Mouse (Mus musculus): ENCODE measurements around the gene Rho. TPM values are rescaled to one million over a fixed set of nuclear protein-coding genes. Genes with fewer than 3 reads are reported as not detected.

The Rho gene
- total and polyA plus RNA-seq, 3 experiments, result 0.27 TPM; not detected in 2

GRCm38 (mm10) chr6:115930018-115930417 is 1.5 kb upstream of the Rho start:
- H3K27me3 ChIP-seq (ENCODE audit: insufficient read depth, low read length), result peaks cover 3% of the 10 kb centered on the region; the same call in 1 of the 2 replicates
- no peaks in the 10 kb centered on the region for H3K9me3 ChIP-seq (replicated peaks)
- no peak for ATAC-seq (ENCODE audit: extremely low read depth, insufficient number of reproducible peaks, low FRiP score, poor library complexity, severe bottlenecking)
- no peaks in the 10 kb centered on the region for H3K4me1 ChIP-seq (ENCODE audit: insufficient read depth, low read depth, low read length)
- H3K36me3 ChIP-seq (replicated peaks), result no peaks in the 10 kb centered on the region
- TF ChIP-seq GATA1 (IDR thresholded peaks at IDR 0.05; ENCODE audit: borderline replicate concordance, low read length) (no peak), GATA2 (IDR thresholded peaks at IDR 0.05; ENCODE audit: borderline replicate concordance, low read depth, low read length) (no peak), TAL1 (conservative IDR thresholded peaks at IDR 0.05; ENCODE audit: low read depth, low read length) (no peak), CTCF (IDR thresholded peaks at IDR 0.05; ENCODE audit: low read depth, low read length) (no peak), POLR2AphosphoS5 (IDR thresholded peaks at IDR 0.05; ENCODE audit: insufficient replicate concordance, low read depth, low read length) (no peak)
- H3K4me3 ChIP-seq (ENCODE audit: low read depth, low read length), result no peak overlapping the region
- DNase-seq (ENCODE audit: low spot score), result no peak

GRCm38 (mm10) chr6:115932391-115932790 is 843 bp downstream of the Rho start:
- no peaks in the 10 kb centered on the region for H3K9me3 ChIP-seq (replicated peaks)
- no peak overlapping the region for H3K4me3 ChIP-seq (ENCODE audit: low read depth, low read length)
- DNase-seq (ENCODE audit: low spot score), result no peak
- no peak for ATAC-seq (ENCODE audit: extremely low read depth, insufficient number of reproducible peaks, low FRiP score, poor library complexity, severe bottlenecking)
- H3K27me3 ChIP-seq (ENCODE audit: insufficient read depth, low read length), result peaks cover 3% of the 10 kb centered on the region; the same call in 1 of the 2 replicates
- H3K4me1 ChIP-seq (ENCODE audit: insufficient read depth, low read depth, low read length), result no peaks in the 10 kb centered on the region
- TF ChIP-seq POLR2AphosphoS5 (IDR thresholded peaks at IDR 0.05; ENCODE audit: insufficient replicate concordance, low read depth, low read length) (no peak), GATA2 (IDR thresholded peaks at IDR 0.05; ENCODE audit: borderline replicate concordance, low read depth, low read length) (no peak), GATA1 (IDR thresholded peaks at IDR 0.05; ENCODE audit: borderline replicate concordance, low read length) (no peak), CTCF (IDR thresholded peaks at IDR 0.05; ENCODE audit: low read depth, low read length) (no peak), TAL1 (conservative IDR thresholded peaks at IDR 0.05; ENCODE audit: low read depth, low read length) (no peak)
- no peaks in the 10 kb centered on the region for H3K36me3 ChIP-seq (replicated peaks)

GRCm38 (mm10) chr6:115935544-115935943 is 4.0 kb downstream of the Rho start:
- TF ChIP-seq CTCF (IDR thresholded peaks at IDR 0.05; ENCODE audit: low read depth, low read length), result no peak
- TF ChIP-seq POLR2AphosphoS5 (IDR thresholded peaks at IDR 0.05; ENCODE audit: insufficient replicate concordance, low read depth, low read length), result no peak
- TF ChIP-seq GATA2 (IDR thresholded peaks at IDR 0.05; ENCODE audit: borderline replicate concordance, low read depth, low read length), result no peak
- no peak for TF ChIP-seq GATA1 (IDR thresholded peaks at IDR 0.05; ENCODE audit: borderline replicate concordance, low read length)
- TF ChIP-seq TAL1 (conservative IDR thresholded peaks at IDR 0.05; ENCODE audit: low read depth, low read length), result no peak
- H3K4me3 ChIP-seq (ENCODE audit: low read depth, low read length), result no peak overlapping the region
- no peaks in the 10 kb centered on the region for H3K4me1 ChIP-seq (ENCODE audit: insufficient read depth, low read depth, low read length)
- no peaks in the 10 kb centered on the region for H3K9me3 ChIP-seq (replicated peaks)
- H3K36me3 ChIP-seq (replicated peaks), result no peaks in the 10 kb centered on the region
- DNase-seq (ENCODE audit: low spot score) (no peak), ATAC-seq (ENCODE audit: extremely low read depth, insufficient number of reproducible peaks, low FRiP score, poor library complexity, severe bottlenecking) (no peak)
- H3K27me3 ChIP-seq (ENCODE audit: insufficient read depth, low read length), result peaks cover 5% of the 10 kb centered on the region; the same call in 1 of the 2 replicates

- Histone ChIP-seq H3K4me1 (ENCODE audit: insufficient read depth, low read depth, low read length) (peaks cover 4% of the 10 kb centered on the region; the same call in 1 of the 2 replicates), H3K27me3 (ENCODE audit: insufficient read depth, low read length) (peaks cover 12% of the 10 kb centered on the region; the same call in 1 of the 2 replicates), H3K4me3 (ENCODE audit: low read depth, low read length) (no peak overlapping the region), H3K36me3 (replicated peaks) (no peaks in the 10 kb centered on the region), H3K9me3 (replicated peaks) (no peaks in the 10 kb centered on the region)
- ATAC-seq (ENCODE audit: extremely low read depth, insufficient number of reproducible peaks, low FRiP score, poor library complexity, severe bottlenecking), result no peak
- no peak for DNase-seq (ENCODE audit: low spot score)
- TF ChIP-seq POLR2AphosphoS5 (IDR thresholded peaks at IDR 0.05; ENCODE audit: insufficient replicate concordance, low read depth, low read length), result no peak
- no peak for TF ChIP-seq TAL1 (conservative IDR thresholded peaks at IDR 0.05; ENCODE audit: low read depth, low read length)
- TF ChIP-seq GATA1 (IDR thresholded peaks at IDR 0.05; ENCODE audit: borderline replicate concordance, low read length), result no peak
- TF ChIP-seq GATA2 (IDR thresholded peaks at IDR 0.05; ENCODE audit: borderline replicate concordance, low read depth, low read length), result no peak
- no peak for TF ChIP-seq CTCF (IDR thresholded peaks at IDR 0.05; ENCODE audit: low read depth, low read length)
Observed at GRCm38 (mm10) chr6:115938011-115938410, 6.5 kb downstream of the Rho start.

GRCm38 (mm10) chr6:115938798-115939197 is 7.2 kb downstream of the Rho start:
- DNase-seq (ENCODE audit: low spot score), result no peak

GRCm38 (mm10) chr6:115940603-115941002 is 9.1 kb downstream of the Rho start:
- H3K9me3 ChIP-seq (replicated peaks), result no peaks in the 10 kb centered on the region
- peaks cover 20% of the 10 kb centered on the region for H3K27me3 ChIP-seq (ENCODE audit: insufficient read depth, low read length)
- no peak overlapping the region for H3K4me3 ChIP-seq (ENCODE audit: low read depth, low read length)
- ATAC-seq (ENCODE audit: extremely low read depth, insufficient number of reproducible peaks, low FRiP score, poor library complexity, severe bottlenecking) (no peak), DNase-seq (ENCODE audit: low spot score) (no peak)
- no peaks in the 10 kb centered on the region for H3K36me3 ChIP-seq (replicated peaks)
- peaks cover 4% of the 10 kb centered on the region; the same call in 1 of the 2 replicates for H3K4me1 ChIP-seq (ENCODE audit: insufficient read depth, low read depth, low read length)
- no peak for TF ChIP-seq GATA2 (IDR thresholded peaks at IDR 0.05; ENCODE audit: borderline replicate concordance, low read depth, low read length)
- no peak for TF ChIP-seq POLR2AphosphoS5 (IDR thresholded peaks at IDR 0.05; ENCODE audit: insufficient replicate concordance, low read depth, low read length)
- TF ChIP-seq GATA1 (IDR thresholded peaks at IDR 0.05; ENCODE audit: borderline replicate concordance, low read length), result no peak
- no peak for TF ChIP-seq TAL1 (conservative IDR thresholded peaks at IDR 0.05; ENCODE audit: low read depth, low read length)
- TF ChIP-seq CTCF (IDR thresholded peaks at IDR 0.05; ENCODE audit: low read depth, low read length), result no peak

More at GRCm38 (mm10) chr6:115938798-115939197, 7.2 kb downstream of the Rho start:
- peaks cover 4% of the 10 kb centered on the region; the same call in 1 of the 2 replicates for H3K4me1 ChIP-seq (ENCODE audit: insufficient read depth, low read depth, low read length)
- no peak for ATAC-seq (ENCODE audit: extremely low read depth, insufficient number of reproducible peaks, low FRiP score, poor library complexity, severe bottlenecking)
- TF ChIP-seq CTCF (IDR thresholded peaks at IDR 0.05; ENCODE audit: low read depth, low read length), result no peak
- H3K9me3 ChIP-seq (replicated peaks), result no peaks in the 10 kb centered on the region
- H3K27me3 ChIP-seq (ENCODE audit: insufficient read depth, low read length), result peaks cover 13% of the 10 kb centered on the region; the same call in 1 of the 2 replicates
- no peaks in the 10 kb centered on the region for H3K36me3 ChIP-seq (replicated peaks)
- no peak overlapping the region for H3K4me3 ChIP-seq (ENCODE audit: low read depth, low read length)
